Mouse (Mus musculus) thymus, adult 2 months (tissue): ENCODE measurements around the gene Rab35. TPM values are rescaled to one million over a fixed set of nuclear protein-coding genes. Genes with fewer than 3 reads are reported as not detected.

Experiments
- DNase-seq: peaks from one replicate; pipeline ENCODE4 v3.0.0; 2021
- H3K27ac ChIP-seq: fragments of 200-500 bp; 2 replicates; pipeline ENCODE4 v1.5.1; 2012; ENCODE audit warnings: low read length, control low read depth; ENCODE audit not compliant: control insufficient read depth, insufficient read depth
- H3K27me3 ChIP-seq: fragments of 200-500 bp; 2 replicates; pipeline ENCODE4 v1.6.1; 2012; ENCODE audit warnings: mild to moderate bottlenecking, low read length, moderate library complexity, mixed read lengths; ENCODE audit not compliant: control insufficient read depth, insufficient read depth
- H3K36me3 ChIP-seq: fragments of 200-500 bp; 2 replicates; pipeline ENCODE4 v1.6.1; 2012; ENCODE audit warnings: mild to moderate bottlenecking, low read length, moderate library complexity; ENCODE audit not compliant: control insufficient read depth, insufficient read depth
- H3K4me1 ChIP-seq: fragments of 200-500 bp; replicated peaks from 2 replicates; pipeline ENCODE4 v1.6.1; 2012; ENCODE audit warnings: low read length; ENCODE audit not compliant: control insufficient read depth, insufficient read depth
- H3K4me3 ChIP-seq: fragments of 200-500 bp; 2 replicates; pipeline ENCODE4 v1.5.1; 2012; ENCODE audit warnings: mild to moderate bottlenecking, low read length, control low read depth, moderate library complexity; ENCODE audit not compliant: control insufficient read depth, insufficient read depth
- CTCF ChIP-seq: fragments of 200-500 bp; IDR thresholded peaks from 2 replicates; pipeline ENCODE4 v1.5.1; 2012; ENCODE audit warnings: mild to moderate bottlenecking, control low read depth, low read length, moderate library complexity, borderline replicate concordance; ENCODE audit not compliant: control insufficient read depth, poor library complexity, insufficient read depth; ENCODE audit errors: extremely low read depth
- POLR2A ChIP-seq: fragments of 200-500 bp; IDR thresholded peaks from 2 replicates; pipeline ENCODE4 v1.6.1; 2012; ENCODE audit warnings: mild to moderate bottlenecking, low read length, control low read depth, moderate library complexity; ENCODE audit not compliant: control insufficient read depth, poor library complexity, insufficient read depth; ENCODE audit errors: extremely low read depth
- WGBS: fragments of 180-500 bp; shearing (Covaris S2); methylation state at CpG from one replicate; pipeline ENCODE4 v1.1.7; 2018; 5-methylcytosine and 5-hydroxymethylcytosine counted together
- polyA plus RNA-seq: library from polyadenylated mRNA; depleted of rRNA; stranded (reverse); fragments of >200 nt; gene quantifications from 2 replicates; pipeline ENCODE4 v1.2.3, GENCODE M21; 2012

Rab35 gene
- polyA plus RNA-seq, 1 experiment: 129 TPM

DNA sequence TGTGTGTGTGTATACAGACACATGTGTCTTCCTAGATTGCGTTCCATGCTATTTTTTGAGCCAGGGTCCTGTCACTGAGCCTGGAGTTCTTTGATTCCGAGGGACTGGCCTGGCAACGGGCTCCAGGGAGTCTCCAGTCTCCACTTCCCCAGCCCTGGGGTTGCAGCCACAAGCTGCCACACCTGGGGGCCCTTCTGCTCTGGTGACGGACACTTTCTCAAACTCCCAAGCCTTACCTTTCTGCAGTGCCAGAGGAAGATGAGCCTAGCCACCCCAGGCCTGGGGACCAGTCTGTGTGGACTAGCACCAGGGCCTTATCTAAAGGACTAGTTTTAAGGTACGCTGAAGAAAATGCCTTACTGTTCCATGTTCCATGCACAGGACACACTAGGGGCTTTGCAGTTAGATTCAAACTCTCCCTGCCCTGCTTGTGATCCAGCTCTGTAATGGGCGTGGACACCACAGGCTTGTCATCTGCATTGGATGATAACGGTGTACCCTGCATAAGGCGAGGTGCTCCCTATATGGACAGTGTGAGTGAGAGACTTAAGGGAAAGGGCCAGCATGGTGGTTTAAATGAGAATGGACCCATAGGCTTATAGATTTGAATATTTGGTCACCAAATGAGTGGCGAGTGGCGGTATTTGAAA is 5.3 kb upstream of the Rab35 start:
- H3K36me3 ChIP-seq: no peaks in the 10 kb centered on the region
- WGBS: 94% methylated on average over 10 of the region's 10 CpGs
- H3K27ac ChIP-seq: no peak overlapping the region
- DNase-seq: no peak
- TF ChIP-seq POLR2A (no peak), CTCF (no peak)
- peaks cover 3% of the 10 kb centered on the region; the same call in 1 of the 2 replicates for H3K4me1 ChIP-seq
- no peak overlapping the region for H3K4me3 ChIP-seq
- H3K27me3 ChIP-seq: no peaks in the 10 kb centered on the region

DNA sequence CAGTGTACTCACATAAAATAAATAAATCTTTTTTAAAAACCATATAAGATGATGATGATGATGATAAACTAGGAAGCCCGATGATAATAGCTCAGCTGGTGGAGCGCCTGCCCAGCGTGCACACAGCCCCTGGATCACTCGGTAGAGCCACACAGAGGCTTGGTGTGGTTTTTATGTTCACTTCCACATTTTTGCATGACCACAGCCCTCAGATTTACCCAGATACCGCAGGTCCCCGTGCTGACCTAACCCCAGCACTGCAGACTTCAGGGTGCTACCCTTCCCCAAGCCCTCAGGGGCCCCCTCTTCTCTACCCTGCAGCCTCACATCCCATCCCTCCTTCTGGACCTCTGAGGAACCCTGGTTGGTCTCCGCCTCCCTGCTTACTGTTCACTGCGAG is 3.6 kb upstream of the Rab35 start:
- WGBS: 19% methylated on average over 8 of the region's 8 CpGs
- Histone ChIP-seq H3K4me3 (no peak overlapping the region), H3K27ac (no peak overlapping the region), H3K27me3 (no peaks in the 10 kb centered on the region), H3K4me1 (peaks cover 9% of the 10 kb centered on the region), H3K36me3 (no peaks in the 10 kb centered on the region)
- no peak for TF ChIP-seq CTCF
- no peak for TF ChIP-seq POLR2A
- DNase-seq: no peak

DNA sequence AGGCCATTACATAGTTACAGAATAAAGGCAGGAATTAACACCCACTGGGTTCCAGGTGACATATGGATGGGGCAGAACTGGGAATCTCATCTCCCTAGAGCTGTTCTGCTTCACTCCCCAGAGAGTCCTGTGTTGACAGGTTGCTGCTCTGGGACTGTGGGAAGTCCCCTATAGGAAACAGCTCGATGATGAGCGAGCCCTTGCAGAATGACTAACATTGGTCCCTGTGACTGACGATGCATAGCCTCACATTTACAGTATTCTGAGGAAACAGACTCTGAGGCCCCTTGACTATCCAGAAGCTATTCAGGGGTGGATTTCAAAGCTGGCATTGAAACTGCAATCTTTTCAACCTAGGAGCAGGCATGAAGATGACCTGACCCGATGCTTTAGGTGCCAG is 2.0 kb upstream of the Rab35 start:
- TF ChIP-seq POLR2A: no peak
- no peak for TF ChIP-seq CTCF
- H3K4me3 ChIP-seq: no peak overlapping the region
- H3K27ac ChIP-seq: no peak overlapping the region
- H3K36me3 ChIP-seq: no peaks in the 10 kb centered on the region
- H3K4me1 ChIP-seq: peaks cover 23% of the 10 kb centered on the region
- no peak for DNase-seq
- whole genome bisulfite sequencing: 94% methylated on average over 4 of the region's 4 CpGs
- H3K27me3 ChIP-seq: no peaks in the 10 kb centered on the region

DNA sequence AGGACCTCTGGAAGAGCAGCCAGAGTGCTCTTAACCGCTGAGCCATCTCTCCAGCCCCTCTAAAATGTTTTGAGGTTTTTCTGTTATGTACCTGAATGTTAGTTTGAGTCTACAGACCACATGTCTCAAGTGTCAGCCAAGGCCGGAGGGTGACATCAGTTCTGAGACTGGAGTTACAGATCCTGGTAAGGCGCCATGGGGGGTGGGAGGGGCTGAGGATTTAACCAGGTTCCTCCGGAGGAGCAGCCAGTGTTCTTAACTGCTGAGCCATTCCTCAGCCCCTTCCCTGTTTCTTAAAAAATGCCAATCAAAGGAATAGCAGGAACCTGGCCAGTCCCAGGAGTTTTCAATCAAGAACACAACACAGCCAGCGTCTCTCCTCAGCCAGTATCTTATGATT is 1.4 kb upstream of the Rab35 start:
- Histone ChIP-seq H3K27ac (no peak overlapping the region), H3K36me3 (no peaks in the 10 kb centered on the region), H3K4me3 (no peak overlapping the region), H3K27me3 (no peaks in the 10 kb centered on the region), H3K4me1 (peaks cover 30% of the 10 kb centered on the region)
- WGBS: 92% methylated on average over 5 of the region's 5 CpGs
- no peak for DNase-seq
- TF ChIP-seq CTCF: no peak
- TF ChIP-seq POLR2A: no peak

DNA sequence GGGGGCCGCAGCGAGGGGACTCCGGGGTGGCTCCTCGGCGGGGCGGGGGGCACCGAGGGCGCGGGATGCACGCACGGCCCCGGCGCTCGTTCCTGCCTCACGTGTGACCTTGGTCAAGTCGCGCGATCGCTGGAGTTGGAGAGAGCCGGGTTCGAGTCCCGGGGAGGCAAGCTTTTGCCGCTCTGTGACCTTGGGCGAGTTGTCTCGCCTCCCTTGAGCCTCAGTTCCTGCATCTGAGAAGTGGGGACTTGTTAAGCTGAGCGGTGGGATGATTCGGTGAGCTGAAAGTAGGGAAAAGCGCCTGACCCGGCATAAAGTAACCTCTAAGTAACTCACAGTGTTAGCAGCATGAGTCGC is 628 bp downstream of the Rab35 start:
- 1% methylated on average over 30 of the region's 30 CpGs for WGBS
- no peaks in the 10 kb centered on the region for H3K36me3 ChIP-seq
- H3K27ac ChIP-seq: no peak overlapping the region
- peak overlapping the region; percentile 53 for H3K4me3 ChIP-seq
- no peak for TF ChIP-seq CTCF
- no peak for TF ChIP-seq POLR2A
- peaks cover 36% of the 10 kb centered on the region for H3K4me1 ChIP-seq
- H3K27me3 ChIP-seq: no peaks in the 10 kb centered on the region
- DNase-seq: peak; percentile 40

DNA sequence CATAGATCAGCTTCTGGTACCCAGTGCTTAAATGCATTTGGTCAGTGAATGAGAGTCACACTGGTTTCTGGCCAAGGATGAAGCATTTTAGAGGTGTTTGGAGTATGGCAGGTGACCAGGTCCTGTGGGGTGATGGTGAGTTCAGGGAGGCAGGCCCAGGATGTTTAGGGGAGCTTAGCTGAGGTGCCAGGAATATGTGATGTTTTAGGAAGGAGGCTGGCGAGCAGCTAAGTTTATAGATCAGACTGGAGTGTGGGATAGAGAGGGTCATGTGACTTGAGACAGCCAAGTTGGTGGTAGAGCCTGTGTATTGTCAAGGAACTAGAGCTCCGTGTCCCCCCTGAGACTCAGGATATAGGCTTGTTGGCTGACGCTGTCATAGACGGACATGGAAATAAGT is 1.4 kb downstream of the Rab35 start:
- DNase-seq: no peak
- no peaks in the 10 kb centered on the region for H3K27me3 ChIP-seq
- H3K4me3 ChIP-seq: no peak overlapping the region
- no peaks in the 10 kb centered on the region for H3K36me3 ChIP-seq
- TF ChIP-seq POLR2A: no peak
- TF ChIP-seq CTCF: no peak
- peaks cover 36% of the 10 kb centered on the region for H3K4me1 ChIP-seq
- 82% methylated on average over 4 of the region's 4 CpGs for WGBS
- no peak overlapping the region for H3K27ac ChIP-seq

DNA sequence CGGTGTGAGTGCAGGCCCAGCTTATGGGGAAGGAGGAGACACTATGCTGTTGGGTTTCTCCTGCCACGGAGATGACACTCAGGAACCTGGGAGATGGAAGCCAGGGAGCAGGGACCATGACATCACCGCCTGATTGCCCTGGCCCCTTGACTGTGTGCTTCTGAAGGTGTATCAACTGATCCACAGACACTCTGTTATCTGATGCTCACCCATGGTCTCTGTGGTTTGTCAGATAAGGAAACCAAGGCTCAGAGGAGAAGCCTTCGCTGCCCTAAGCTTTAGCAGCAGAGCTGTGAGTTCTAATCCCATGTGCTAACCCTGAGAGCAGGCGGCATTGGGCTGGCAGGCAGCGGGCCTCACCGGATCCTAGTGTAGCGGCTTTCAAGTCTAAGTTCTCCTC is 2.3 kb downstream of the Rab35 start:
- no peak overlapping the region for H3K4me3 ChIP-seq
- H3K27ac ChIP-seq: no peak overlapping the region
- no peaks in the 10 kb centered on the region for H3K27me3 ChIP-seq
- peaks cover 9% of the 10 kb centered on the region for H3K36me3 ChIP-seq
- TF ChIP-seq CTCF: no peak
- no peak for TF ChIP-seq POLR2A
- DNase-seq: no peak
- 92% methylated on average over 8 of the region's 8 CpGs for WGBS
- H3K4me1 ChIP-seq: peaks cover 36% of the 10 kb centered on the region
